Mouse (Mus musculus): ENCODE data around the gene Taz.

DNA sequence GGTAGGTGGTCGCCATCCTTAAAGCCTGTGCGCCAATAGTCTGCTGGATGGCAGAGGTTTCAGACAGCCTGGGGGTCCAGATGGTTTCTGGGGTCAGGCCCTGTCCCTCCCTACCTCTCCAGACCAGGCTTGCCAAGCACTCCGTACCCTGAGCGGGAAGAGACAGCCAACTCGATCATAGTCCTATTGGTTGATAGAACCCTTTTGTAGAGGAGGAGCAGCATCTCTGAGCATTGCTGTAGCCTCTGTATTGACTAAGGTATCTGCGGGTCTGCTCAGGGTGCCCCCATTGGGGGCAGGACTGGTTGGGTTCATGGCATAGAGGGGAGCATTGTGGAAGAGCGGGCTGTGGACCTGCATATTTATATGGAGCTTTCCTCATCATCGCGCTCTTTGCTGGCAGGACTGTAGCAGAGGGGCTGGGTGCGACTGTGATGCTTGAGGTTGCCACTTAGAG, 47.5 kb downstream of the Taz start:
- no peak for TF ChIP-seq CTCF (conservative IDR thresholded peaks at IDR 0.05; ENCODE audit: low read length)
- TF ChIP-seq NANOG (IDR thresholded peaks at IDR 0.05; ENCODE audit: borderline replicate concordance, low read length) = no peak
- TF ChIP-seq POU5F1 (IDR thresholded peaks at IDR 0.05; ENCODE audit: borderline replicate concordance, low read length) = no peak

Data from E14TG2a.4 (cell line).